Mouse (Mus musculus): ENCODE results near the gene Misp.
A peak's percentile ranks its signal among the peaks of the same experiment; 100 is the strongest.

DNA sequence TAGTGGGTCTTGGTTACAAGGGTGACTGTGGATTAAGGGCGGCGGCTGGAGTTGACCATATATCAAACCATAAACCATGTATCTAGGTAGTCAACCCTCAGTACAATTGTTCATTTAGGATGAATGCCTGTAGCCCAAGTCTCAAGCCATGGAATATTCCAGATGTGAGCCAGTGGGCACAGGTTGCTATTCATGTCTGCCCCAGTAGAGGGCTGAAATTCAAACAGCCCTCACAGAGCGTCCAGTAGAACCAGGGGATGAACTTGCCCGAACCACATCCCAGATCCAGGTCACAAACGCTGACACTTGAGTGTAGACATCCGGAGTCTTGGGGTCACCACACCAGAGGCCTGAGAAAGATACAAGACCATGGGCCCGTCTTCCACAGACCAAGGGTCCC lies 37.7 kb upstream of the Misp start:
- peak; percentile 63 for TF ChIP-seq CTCF (IDR thresholded peaks at IDR 0.05)
- TF ChIP-seq EP300 (IDR thresholded peaks at IDR 0.05) = no peak
